Mouse (Mus musculus) lung, postnatal 0 days (tissue): ENCODE results near the gene Nudt16l1.

Experiments
- CTCF ChIP-seq: IDR thresholded peaks from 2 replicates; pipeline ENCODE4 v1.5.1; 2016; ENCODE audit warnings: antibody characterized with exemption, mild to moderate bottlenecking
- EP300 ChIP-seq: IDR thresholded peaks from 2 replicates; pipeline ENCODE4 v1.6.1; 2016; ENCODE audit warnings: antibody characterized with exemption, mild to moderate bottlenecking, control low read depth

GRCm38 (mm10) chr16:4903491-4904102 is 35.0 kb upstream of the Nudt16l1 start:
- TF ChIP-seq CTCF (no peak), EP300 (no peak)
